Mouse (Mus musculus) common myeloid progenitor, adult 5-6 weeks (primary cell): ENCODE data around the gene Pip4k2a. TPM values are rescaled to one million over a fixed set of nuclear protein-coding genes. Genes with fewer than 3 reads are reported as not detected.
A peak's percentile ranks its signal among the peaks of the same experiment; 100 is the strongest.

Source experiments
- ATAC-seq: replicated peaks from 2 replicates; pipeline ENCODE4 v1.8.0; 2016; ENCODE audit warnings: low read depth, mild to moderate bottlenecking, moderate TSS enrichment, inconsistent platforms; ENCODE audit not compliant: poor library complexity, severe bottlenecking
- total RNA-seq: library from RNA; stranded (forward); fragments of 200-1000, 187-1606 nt; gene quantifications from 2 replicates; pipeline ENCODE4 v1.2.3, GENCODE M21; 2017

Gene Pip4k2a
- total RNA-seq, 1 experiment from 2014 or later = 51.8 TPM

DNA sequence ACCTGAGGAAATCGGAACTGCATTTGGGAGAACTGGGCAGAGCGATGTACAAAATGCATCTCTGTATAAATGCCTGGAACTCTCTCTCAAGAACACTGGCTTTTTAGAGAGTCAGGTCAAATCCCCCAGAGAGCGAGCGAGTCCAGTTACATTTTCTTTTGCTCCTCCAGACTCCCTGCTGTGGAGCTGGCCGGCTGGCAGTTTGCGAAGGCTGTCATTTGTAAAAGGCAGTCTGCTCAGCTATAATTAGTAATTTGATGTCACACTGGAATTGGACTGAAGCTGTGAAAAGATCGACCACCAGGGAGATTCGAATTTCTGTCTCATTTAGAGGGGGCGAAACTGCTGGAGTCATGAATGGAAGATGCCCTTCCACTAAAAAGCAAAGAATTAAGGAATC, 137.2 kb downstream of the Pip4k2a start:
- ATAC-seq = no peak

DNA sequence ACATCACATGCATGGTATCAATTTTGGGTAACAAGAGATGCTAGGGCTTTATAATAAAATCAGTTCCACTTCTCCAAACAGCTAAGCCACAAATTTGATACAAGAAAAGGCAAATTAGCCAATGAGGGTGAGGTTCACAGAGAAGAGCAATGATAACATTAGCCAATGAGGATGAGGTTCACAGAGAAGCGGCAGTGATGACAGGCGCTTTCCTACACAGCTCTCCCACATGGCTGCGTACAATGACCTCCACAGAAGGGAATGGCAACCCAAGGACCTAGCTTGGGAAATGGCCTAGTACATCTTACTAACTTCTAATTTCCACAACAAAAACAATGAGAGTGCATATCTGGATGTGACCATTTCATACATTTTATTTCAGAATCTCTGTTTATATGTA, 140.0 kb downstream of the Pip4k2a start:
- ATAC-seq = no peak

DNA sequence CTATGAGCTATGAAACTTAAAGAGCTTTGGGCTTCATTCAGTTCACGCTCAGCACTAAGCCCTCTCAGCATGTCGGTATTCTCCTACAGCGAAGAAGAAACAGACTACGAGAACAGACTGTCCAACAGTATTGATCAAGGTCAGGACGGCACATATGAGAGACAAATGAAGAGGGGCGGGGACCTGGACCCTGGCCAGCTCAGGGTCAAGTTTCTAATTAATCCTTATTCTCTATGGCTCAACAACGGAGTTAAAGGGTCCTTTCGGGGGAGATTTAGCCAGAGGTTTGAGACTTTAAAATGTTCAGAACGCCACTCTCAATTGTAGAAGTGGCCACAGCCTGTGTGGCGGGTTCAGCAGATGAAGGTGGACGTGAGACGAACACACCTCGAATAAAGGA, 141.5 kb downstream of the Pip4k2a start:
- ATAC-seq = no peak

DNA sequence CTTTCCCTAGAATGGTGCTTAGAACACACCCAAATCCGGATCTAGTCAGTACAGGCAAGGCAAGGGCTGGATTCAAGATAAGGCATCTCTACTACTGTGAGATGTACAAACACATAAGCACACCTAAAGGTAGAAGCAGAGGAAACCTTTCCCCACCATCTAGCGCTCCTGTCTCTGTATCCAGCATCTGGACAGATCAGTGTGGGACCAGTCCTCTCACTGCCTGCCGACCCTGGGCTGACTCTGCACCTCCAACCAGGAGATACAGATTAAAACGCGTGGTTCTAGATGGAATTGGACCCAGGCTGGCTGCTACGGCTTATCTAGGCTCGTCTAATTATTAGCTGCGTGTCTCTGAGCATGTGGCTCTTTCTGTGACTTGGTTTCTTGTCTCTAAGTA, 142.7 kb downstream of the Pip4k2a start:
- ATAC-seq = no peak

DNA sequence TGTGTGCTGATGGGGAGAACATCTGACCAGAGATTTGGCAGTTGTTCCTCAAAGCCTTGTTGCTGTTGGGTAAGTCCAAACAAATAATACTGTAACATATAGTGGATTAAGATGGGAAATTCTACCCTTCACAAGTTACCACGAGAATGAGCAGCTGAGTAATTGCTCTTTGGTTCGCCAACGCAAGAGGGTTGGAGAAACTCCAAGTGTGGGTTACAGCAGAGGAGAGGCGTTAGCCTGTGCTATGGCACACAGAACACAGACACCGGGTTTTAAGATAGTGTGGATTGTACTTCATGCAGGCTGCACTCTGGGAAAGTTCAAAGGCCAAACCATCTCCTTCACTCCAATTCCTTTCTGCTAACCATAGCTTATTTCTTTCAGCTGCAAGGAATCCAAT, 144.6 kb downstream of the Pip4k2a start:
- ATAC-seq = no peak

DNA sequence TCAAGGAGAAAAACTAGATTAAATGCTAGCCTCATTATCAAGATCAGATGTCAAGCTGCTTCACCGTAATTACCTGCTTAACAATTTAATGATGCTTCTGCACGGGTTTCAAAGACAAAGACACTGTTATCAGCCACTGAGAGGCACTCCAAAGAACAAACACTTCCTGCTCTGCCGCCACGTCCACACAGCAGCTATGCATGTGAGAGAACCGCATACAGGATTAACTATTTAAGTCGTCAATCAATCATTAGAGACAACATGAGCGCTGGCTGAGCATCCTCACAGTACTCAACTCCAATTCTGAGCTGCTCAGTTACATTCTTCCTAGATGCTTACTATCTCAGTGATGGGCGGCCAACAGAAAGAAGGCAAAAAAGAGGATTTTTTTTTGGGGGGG, 147.3 kb downstream of the Pip4k2a start:
- no peak for ATAC-seq

DNA sequence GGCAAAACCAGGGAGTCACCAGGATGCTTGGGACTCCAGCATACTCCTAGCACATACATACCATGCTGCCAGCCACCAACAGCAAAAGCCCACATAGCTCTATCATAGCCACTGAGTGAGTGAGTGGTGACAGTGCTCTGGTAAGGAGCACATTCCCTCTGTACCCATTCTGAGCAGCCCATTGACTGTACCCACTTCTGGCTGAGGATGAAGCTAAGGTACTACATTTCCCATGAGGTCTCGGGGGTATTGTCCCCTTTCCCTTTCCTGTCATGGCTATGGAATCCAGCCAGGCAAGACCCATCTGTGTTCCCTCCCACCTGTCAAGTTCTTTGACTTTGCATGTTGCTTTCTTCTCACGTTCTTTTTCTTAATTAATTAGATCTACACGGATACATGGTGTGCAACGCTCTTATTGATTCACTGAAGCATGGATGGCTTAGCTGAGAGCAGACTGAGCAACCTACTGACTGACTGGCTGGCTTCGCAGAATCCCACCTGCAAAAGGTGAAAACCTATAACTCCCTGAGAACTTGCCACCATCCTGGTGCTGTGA, 149.8 kb downstream of the Pip4k2a start:
- no peak for ATAC-seq

DNA sequence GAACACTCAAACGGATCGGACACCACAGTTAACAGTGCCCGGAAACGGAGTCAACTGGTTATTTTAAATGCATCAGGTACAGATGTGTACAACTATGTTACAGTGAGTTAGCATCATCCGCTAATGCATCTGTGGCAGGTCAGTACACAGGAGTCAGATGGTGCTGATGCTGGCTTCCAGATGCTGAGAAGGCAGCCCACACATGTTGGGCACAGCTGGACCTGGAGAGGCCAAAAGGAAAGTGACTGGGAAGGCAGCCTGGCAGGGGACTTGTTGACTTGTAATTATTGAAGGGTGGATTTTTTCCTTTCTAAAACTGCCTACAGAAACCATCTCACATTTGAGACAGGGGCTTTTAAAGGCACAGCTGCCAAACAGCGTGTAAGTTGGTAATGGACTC, 155.4 kb downstream of the Pip4k2a start:
- ATAC-seq = no peak

DNA sequence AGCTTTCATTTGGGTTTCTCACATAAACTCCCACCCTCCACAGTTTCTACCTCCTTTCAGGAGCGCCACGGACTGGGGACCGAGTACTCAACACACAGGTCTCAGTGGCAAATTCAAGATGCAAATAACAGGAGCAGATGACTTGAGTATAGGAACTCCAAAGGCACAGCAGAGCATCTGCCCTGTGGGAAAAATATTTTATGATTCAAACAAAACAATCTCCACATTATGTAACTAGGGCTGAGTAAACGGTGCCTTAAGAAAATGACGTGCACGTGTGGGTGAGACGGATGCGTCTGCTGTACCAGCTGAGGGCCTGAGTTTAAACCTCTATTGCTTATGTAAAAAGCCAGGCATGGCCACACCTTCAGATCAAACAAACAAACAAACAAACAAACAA, 156.9 kb downstream of the Pip4k2a start:
- ATAC-seq = no peak

DNA sequence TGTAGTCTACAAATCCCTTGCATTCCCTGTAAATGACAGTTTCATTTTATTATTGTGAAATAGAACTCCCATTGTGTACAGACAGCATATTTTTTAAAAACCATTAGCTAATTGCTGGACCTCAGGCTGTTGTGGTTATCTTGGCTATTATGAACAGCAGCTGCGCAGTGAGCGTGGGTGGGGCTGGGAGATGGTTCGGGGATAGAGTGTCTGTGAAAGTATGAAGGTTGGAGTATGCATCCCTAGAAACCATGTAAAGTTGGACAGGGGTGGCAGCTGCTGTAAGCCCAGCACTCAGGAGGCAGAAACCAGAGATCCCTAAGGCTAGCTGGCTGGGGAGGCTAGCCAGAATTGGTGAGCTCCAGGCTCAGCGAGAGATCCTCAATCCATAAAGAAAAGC, 158.4 kb downstream of the Pip4k2a start:
- ATAC-seq = no peak

DNA sequence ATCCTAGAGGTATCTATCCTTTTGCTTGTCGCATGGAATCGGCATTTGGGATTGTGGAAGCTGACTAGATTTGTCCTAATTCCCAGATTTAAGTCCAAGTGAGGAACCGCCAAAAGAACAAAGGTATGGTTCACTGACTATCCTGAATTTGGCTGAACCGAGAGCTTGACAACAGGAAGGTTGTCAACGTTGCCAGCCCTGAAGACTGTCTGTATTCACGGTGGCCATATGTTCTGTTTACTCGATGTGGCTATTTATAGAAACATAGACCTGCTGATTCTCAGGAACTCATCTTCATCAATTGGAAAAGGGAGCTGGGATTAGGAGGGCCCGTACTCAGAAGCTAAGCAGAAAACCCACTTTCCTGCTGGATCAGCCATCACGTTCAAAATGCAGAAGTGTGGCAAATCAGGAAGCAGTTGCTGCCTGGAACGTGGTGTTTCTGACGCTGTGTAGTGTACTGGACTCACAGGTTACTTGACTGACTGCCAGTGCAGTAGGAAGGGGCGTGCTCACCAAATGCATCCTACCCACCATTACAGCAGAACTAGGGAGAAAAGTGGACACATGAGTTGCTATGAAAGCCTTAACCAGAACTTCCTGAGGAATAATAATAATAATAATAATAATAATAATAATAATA, 162.5 kb downstream of the Pip4k2a start:
- peak; percentile 85 for ATAC-seq

DNA sequence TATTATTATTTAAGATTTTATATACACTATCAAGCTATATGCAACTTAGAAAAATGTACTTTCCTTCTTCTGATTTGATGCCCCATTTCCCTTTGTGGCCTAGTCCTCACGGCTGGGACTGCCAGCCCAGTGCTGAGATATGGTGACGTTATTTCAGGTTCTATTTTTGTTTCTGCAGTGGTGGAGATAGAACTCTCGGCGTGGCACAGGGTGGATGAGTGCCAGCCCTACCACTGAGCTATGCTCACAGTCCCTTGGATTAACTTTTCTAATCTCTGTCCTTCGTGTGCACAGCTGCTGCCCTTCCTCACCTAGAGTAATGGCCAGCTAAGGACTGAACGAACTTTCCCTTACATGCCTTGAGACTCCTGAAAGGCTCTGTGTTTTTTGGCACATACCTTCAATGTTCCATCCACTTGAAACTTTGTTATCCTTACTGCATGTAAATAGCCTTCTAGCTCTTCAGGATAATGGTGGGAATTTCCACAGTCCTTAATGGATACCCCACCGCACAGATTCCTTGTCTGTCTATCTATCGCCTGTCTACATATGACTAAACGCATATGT, 164.8 kb downstream of the Pip4k2a start:
- no peak for ATAC-seq

DNA sequence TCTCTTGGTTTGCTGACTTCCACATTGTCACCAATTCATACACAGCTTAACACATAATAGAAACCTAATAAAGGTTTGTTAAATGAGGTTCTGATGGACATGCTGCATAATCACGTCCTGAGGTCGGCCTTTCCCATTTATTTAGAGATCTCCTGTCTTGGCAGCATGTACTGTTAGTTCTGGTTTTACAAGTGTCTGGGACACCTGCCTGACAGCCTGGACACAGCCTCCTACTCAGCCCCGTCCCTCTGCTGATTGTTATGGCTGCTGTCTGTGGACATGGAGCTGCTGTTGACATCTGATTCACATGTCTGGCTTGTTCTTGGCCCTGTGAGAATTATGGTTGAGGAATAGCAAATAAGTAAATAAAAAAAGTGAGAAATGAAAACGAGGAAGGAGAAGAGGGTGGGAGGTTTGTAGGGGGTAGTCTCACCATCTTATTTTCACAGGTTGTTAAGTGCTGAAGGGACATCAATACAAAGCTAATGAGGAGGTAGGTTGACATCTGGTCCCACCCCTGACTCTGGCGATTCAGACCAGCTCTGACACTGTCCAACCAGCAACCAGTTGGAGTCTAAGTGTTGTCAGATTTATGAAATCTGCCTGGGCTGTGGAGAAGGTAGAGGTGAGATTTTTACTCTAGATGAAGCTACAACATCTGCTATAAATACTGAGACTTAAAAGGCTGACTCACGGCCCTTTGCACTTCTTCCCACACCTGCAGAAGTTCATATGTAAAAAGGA, 166.7 kb downstream of the Pip4k2a start:
- no peak for ATAC-seq

DNA sequence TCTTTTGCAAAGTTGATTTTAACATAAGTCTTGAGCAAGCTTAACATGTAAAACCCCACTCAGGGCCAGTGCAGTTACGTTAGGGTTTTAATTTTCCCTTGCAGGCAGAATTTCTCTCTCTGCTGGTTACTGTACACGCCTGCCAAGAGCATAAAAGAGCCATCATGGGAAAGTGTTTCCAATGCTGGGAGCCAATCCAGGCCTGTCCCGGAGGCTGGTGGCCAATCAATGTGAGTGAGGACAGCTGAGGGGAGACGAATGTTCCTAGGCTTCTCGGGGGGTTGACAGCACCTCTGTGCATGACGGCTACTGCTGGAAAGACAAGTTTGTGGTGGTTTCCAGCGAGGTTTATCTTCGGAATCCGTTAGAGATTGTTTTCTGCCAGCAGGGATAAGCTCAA, 175.2 kb downstream of the Pip4k2a start:
- no peak for ATAC-seq

DNA sequence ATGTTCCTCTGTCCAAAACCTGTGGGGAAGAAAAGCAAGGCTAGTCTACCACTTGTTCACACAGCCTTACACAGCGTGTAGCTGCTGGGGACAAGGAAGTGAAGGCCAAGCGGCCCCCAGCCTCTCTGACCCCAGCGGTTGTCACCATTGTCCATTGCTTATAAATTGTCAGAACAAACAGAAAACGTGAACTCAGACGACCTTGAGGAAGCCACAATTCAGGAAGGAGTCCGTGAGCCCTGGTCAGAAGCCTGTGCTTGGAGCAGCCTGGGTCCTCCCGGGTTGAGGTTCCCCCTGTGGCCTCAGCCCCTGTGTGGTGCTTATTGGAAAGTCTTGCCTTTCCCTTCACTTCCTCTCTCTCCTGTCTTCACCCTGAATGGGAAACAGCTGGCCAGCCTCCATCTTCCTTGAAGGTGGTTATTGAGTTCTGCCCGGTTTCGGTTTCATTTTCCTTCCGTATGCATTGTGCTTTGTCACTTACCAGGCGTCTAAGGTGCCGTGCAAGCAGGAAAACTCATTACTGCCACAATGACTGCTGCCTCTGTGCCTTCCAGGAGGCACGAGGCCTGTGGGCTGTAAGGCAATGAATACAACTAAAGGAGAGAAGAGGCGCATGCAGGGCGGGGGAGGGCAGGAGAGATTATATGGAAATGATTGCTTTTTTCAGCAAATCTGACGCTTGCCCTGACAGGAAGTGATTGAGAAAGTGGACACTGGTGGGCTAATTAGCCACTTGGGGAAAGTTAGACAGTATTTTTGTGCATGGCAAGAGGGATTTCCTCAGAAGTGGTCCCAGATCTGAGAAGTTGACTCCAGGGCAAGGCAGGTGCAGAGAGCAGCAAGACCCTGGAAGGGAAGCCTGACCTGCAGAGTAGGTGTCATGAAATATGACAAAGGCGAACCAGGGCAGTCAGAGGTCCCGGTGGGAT, 176.2 kb downstream of the Pip4k2a start:
- ATAC-seq = peak; percentile 89

DNA sequence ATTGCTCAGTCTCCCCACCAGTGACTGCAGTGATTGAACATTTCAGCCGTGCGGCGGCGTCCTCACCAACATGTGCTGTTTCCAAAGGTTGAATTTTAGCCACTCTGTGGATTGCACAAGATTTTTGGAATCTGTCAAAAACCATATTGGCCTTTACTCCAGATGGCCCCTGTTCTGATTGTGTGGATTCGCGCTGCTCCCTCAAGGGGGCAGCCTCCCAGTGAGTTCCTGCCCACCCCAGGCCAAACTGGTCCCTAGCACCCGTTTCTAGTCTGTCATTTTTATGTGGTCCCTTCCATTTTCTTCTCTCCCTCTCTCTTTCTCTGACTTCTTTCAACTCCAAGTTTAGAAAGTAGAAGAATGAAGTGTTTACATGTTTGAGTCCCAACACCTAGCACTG, 178.4 kb downstream of the Pip4k2a start:
- no peak for ATAC-seq

DNA sequence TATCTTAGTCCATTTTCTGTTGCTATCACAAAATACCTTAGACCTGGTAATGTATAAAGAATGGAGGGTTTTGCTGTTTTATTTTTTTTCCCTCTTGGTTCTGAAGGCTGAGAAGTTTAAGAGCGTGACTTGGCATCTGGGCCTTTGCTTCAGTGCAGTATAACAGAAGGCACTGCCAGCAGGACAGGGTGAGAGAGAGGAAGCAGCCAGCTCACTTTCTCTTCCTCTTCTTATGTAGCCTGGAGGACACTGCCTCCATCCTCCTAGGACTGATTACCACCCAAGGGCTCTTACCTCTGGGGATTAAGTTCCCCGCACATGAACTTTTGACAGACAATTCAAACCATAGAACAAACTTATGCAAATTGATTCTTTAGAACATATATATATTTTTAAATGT, 181.9 kb downstream of the Pip4k2a start:
- ATAC-seq = peak; percentile 80

DNA sequence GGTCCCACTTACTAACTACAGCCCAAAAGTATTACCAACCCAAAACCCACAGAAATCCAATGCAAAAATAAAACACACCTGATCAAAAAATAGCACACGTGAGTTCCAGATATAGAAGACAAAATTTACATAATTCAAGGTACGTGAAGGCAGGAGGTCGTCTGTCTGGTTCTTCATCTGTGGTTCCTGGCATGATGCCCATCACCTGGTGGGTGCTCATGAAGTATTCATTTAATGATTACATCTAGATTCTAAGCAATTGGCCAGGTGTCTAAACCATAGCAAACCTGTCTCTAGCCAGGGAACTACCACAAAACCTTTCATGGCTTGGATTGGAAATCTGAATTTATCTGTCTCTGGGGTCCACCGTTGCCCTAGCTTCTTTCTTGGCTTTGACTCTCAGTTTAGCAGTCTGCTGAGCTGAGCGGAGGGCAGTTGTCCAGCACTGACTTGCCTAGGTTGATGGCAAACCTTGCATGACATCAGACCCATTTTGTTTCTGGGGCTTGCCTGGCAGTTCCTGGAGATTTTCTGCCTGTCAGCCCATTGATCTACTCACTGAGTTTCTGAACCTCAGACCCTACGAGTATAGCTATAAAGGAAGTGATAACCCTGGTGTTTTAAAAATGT, 182.5 kb downstream of the Pip4k2a start:
- no peak for ATAC-seq

DNA sequence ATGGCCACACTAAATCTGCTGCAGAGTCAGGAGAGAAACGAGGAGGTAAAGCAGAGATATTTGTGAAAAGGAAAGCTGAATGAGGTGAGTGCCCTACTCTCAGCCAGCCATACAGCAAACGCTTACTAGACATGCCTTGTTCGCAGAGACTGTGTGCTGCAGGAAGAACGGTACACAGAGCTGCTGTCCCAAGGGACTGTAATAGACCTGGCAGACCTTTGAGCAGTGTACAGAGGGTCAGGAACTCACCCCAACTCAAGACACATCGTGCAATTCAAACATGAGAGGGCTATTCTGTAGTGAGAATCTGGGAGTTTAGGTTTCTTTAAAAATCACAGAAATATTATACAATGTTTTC, 183.5 kb downstream of the Pip4k2a start:
- no peak for ATAC-seq
